Mouse (Mus musculus) forebrain, embryonic 11.5 days (tissue): ENCODE measurements around the gene Spag16. TPM values are rescaled to one million over a fixed set of nuclear protein-coding genes. Genes with fewer than 3 reads are reported as not detected.
"Not testable (repeated sequence)": the region's sequence is repeated elsewhere in the genome, so short reads cannot be mapped to it uniquely, and the experiment has no call there.

Source experiments
- ATAC-seq: fragments of 200-750 bp; cut with Nextera tagmentation; replicated peaks from 2 replicates; pipeline ENCODE4 v1.8.0; 2017; ENCODE audit warnings: moderate TSS enrichment; ENCODE audit not compliant: low FRiP score
- DNase-seq: peaks from one replicate; pipeline ENCODE4 v3.0.0-alpha.2; 2017; ENCODE audit warnings: low spot score
- H3K27ac ChIP-seq: fragments of 300-500 bp; sonication (generic); 2 replicates; pipeline ENCODE4 v1.5.1; 2014; ENCODE audit warnings: low read depth, low read length
- H3K27me3 ChIP-seq: fragments of 300-500 bp; sonication (generic); 2 replicates; pipeline ENCODE4 v1.6.1; 2014; ENCODE audit warnings: mild to moderate bottlenecking, low read length, mixed read lengths; ENCODE audit not compliant: control insufficient read depth, insufficient read depth
- H3K36me3 ChIP-seq: fragments of 300-500 bp; sonication (generic); 2 replicates; pipeline ENCODE4 v1.6.1; 2014; ENCODE audit warnings: mild to moderate bottlenecking, low read length, moderate library complexity, mixed read lengths; ENCODE audit not compliant: control insufficient read depth, insufficient read depth
- H3K4me1 ChIP-seq: fragments of 300-500 bp; sonication (generic); replicated peaks from 2 replicates; pipeline ENCODE4 v1.6.1; 2014; ENCODE audit warnings: low read length, mixed read lengths; ENCODE audit not compliant: control insufficient read depth, insufficient read depth
- H3K4me2 ChIP-seq: fragments of 300-500 bp; sonication (generic); 2 replicates; pipeline ENCODE4 v1.6.1; 2014; ENCODE audit warnings: low read depth, mild to moderate bottlenecking, low read length, moderate library complexity, mixed read lengths; ENCODE audit not compliant: severe bottlenecking
- H3K4me3 ChIP-seq: fragments of 300-500 bp; sonication (generic); 2 replicates; pipeline ENCODE4 v1.5.1; 2014; ENCODE audit warnings: low read depth, low read length
- H3K9ac ChIP-seq: fragments of 300-500 bp; sonication (generic); 2 replicates; pipeline ENCODE4 v1.6.1; 2014; ENCODE audit warnings: low read length
- H3K9me3 ChIP-seq: fragments of 300-500 bp; sonication (generic); 2 replicates; pipeline ENCODE4 v1.6.1; 2016; ENCODE audit warnings: low read length, mixed read lengths; ENCODE audit not compliant: control insufficient read depth
- WGBS: fragments of 180-500 bp; shearing (Covaris S2); extraction: QIAGEN DNeasy Blood & Tissue Kit; methylation state at CpG from one replicate; pipeline ENCODE4 v1.1.7; 2014; 5-methylcytosine and 5-hydroxymethylcytosine counted together
- polyA plus RNA-seq: library from polyadenylated mRNA; unstranded; fragments of >200 nt; fragmentation: Nextera tagmentation; extraction: Ambion mirVana; gene quantifications from 2 replicates; pipeline ENCODE4 v1.2.1, GENCODE M21; 2014

Gene Spag16
- polyA plus RNA-seq: 1.1 and 2.1 TPM in 2 replicates

DNA sequence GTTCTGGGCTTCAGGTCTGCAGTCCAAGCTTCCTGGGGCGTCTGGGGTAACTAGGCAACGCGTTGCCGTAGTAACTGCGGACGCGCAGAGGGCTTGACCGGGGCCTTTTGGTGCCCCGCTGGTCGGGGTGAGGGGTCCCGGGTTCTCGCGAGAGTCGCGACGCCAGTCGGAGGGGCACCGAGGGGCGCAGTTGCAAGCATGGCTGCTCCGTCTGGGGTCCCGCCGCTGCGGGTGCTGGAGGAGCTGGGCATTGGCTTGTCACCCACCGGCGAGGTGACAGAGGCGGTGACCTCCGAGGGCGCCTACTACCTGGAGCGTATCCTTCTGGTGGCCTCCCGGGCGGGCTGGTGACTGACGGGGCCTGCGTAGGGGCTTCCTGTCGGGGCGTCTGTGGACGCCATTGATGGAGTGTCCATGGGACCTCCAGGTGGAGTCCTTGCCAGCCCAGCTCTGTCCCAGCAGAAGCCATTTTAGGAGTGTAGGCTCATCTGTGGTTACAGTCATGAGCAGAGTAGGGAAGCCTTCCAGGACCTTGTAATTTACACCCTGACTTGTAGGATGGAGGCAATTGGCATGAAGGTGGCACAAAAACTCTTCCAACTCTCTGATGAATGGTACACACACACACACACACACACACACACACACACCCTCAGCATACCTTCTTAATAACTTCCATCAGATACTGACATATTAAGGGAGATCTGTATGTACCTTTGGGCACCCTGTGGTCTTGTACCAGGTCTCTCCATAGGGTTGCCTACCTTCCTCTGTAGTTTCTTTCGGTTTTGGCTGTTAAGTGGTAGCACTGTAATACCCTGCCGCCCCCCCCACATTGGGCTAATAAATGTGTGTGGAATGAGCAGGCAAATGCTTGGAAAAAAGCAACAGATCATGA is at the start of gene Spag16:
Gene Spag16 (plus strand): TSS at position 165 of the 898 bp plus-strand sequence.
- peak within 1 kb of the TSS; percentile 53 for H3K9ac ChIP-seq
- 6% methylated on average over 38 of the region's 38 CpGs for WGBS

DNA sequence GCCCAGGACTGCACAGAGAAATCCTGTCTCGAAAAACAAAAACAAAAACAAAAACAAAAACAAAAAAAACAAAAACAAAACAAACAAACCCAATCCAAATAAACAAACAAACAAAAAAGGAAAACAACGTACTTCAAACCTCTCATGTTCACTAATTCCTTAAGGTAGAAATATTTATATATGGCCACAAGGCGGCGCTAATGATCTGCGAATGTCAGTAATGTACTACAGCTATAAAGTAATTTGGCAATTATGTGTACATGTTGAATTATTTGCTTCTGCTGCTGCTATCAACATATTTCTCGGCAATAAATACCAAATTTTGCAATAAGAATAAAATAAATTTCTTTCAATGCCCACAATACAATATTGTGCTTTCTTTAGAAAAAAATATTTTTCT is 41.6 kb upstream of the Spag16 start:
- no peaks in the 10 kb centered on the region for H3K9me3 ChIP-seq
- no peak overlapping the region for H3K4me3 ChIP-seq
- no peaks in the 10 kb centered on the region for H3K36me3 ChIP-seq
- ATAC-seq: no peak
- H3K4me2 ChIP-seq: no peak overlapping the region
- no peaks in the 10 kb centered on the region for H3K27me3 ChIP-seq
- H3K9ac ChIP-seq: no peak overlapping the region
- no peaks in the 10 kb centered on the region for H3K4me1 ChIP-seq
- no peak for DNase-seq
- 11% methylated on average over 6 of the region's 6 CpGs for WGBS
- H3K27ac ChIP-seq: no peak overlapping the region

More for the DNA sequence above, at the start of gene Spag16:
- Histone ChIP-seq H3K4me3 (peak within 1 kb of the TSS; percentile 50), H3K4me2 (peak within 1 kb of the TSS; percentile 70), H3K27me3 (no peaks in the 10 kb centered on the region), H3K4me1 (no peaks in the 10 kb centered on the region), H3K36me3 (no peaks in the 10 kb centered on the region), H3K27ac (no peak within 1 kb of the TSS), H3K9me3 (no peaks in the 10 kb centered on the region)
- DNase-seq: peak; percentile 88
- ATAC-seq: peak; percentile 97

DNA sequence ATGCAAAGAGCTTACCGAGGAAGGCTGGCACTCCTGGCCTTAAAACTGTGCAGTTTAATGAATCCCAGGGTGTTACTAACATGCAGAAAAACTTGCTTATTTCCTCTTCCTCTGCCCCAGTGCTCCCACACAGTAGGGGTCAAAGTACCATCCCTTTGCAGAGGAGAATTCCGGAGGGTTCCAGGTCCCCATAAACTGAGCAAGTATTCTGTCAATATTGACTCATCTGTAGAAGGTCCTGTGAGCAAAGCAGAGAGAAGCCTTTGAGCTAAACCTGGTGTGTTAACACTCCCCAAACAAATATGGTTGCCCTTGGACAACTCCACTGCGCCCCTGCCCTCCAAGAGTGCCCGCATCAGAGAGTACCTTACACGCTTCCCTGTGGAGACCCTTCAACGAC is 40.1 kb upstream of the Spag16 start:
- 73% methylated on average over 6 of the region's 6 CpGs for WGBS
- H3K36me3 ChIP-seq: no peaks in the 10 kb centered on the region
- no peak overlapping the region for H3K4me2 ChIP-seq
- H3K4me1 ChIP-seq: no peaks in the 10 kb centered on the region
- H3K9ac ChIP-seq: no peak overlapping the region
- H3K4me3 ChIP-seq: no peak overlapping the region
- ATAC-seq: no peak
- H3K27me3 ChIP-seq: no peaks in the 10 kb centered on the region
- H3K27ac ChIP-seq: no peak overlapping the region
- no peaks in the 10 kb centered on the region for H3K9me3 ChIP-seq
- no peak for DNase-seq

DNA sequence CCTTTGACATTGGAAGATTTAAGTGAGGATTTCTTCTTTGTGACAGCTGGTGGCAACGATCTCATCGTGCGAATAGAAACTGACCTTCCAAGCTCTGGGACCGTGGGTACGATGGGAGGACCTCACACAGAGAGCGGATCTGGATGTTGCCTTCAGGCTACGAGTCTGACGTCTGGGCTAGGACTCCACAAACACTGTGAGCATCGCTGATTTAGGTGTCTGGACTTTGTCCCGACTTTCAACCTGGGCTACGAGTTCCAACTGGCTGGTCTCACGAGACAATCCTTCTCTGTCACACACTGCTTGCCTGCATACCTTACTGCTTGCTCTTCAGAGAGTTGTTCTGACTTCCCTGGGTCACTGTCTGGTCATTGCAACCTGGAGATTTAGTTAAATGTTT is 39.4 kb upstream of the Spag16 start:
- WGBS: 91% methylated on average over 12 of the region's 12 CpGs
- DNase-seq (no peak), ATAC-seq (no peak)
- Histone ChIP-seq H3K27ac (no peak overlapping the region), H3K36me3 (no peaks in the 10 kb centered on the region), H3K9ac (no peak overlapping the region), H3K27me3 (no peaks in the 10 kb centered on the region), H3K4me3 (no peak overlapping the region), H3K4me1 (no peaks in the 10 kb centered on the region), H3K4me2 (no peak overlapping the region), H3K9me3 (no peaks in the 10 kb centered on the region)

DNA sequence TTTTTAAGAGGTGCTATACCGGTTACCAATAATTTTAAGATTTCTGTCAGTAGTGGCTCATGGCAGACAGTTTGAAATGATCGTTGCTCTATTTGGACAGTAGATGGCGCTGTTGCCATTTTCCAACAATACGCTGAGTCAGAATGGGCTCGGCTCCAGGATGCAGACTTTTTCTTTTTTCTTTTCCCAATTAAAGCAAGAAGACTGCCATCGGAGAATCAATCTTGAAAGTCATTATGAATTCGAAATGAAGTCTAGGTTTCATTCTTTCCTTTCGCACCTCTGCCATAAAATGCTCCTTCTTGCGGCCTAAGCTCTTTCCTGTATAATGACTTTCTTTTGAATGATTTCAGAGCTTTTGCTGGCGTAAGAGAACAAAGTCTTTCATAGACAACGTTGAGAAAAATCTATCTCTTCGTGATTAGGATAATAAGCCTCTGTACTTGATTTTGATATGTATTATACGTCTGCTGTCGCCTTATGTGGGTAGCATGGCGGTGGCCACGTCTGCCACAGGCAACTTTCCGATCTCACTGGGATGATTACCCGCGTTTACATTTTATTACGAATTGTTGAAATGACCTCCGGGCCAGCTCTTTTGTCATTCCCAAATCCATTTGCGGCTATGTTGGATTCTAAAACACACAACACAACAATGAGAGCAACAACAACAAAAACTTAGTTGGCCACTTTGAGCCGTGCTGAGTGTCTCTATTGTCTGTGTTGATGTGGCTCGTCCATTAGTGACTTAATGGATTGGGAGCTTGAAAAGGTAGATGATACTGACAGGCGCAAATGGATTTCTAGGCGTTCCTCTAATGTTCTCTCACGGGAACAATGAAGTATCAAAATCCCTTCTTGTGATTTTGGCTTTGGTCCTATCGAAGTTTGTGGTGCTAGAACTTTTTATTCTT is 36.2 kb upstream of the Spag16 start:
- peak overlapping the region; percentile 16 for H3K4me3 ChIP-seq
- H3K27me3 ChIP-seq: no peaks in the 10 kb centered on the region
- WGBS: 32% methylated on average over 28 of the region's 28 CpGs
- H3K36me3 ChIP-seq: no peaks in the 10 kb centered on the region
- peak overlapping the region; percentile 20; the same call in 1 of the 2 replicates for H3K9ac ChIP-seq
- H3K4me2 ChIP-seq: peak overlapping the region; percentile 40; the same call in 1 of the 2 replicates
- DNase-seq: peak; percentile 72
- H3K4me1 ChIP-seq: no peaks in the 10 kb centered on the region
- peak; percentile 78 for ATAC-seq
- no peaks in the 10 kb centered on the region for H3K9me3 ChIP-seq
- H3K27ac ChIP-seq: no peak overlapping the region

DNA sequence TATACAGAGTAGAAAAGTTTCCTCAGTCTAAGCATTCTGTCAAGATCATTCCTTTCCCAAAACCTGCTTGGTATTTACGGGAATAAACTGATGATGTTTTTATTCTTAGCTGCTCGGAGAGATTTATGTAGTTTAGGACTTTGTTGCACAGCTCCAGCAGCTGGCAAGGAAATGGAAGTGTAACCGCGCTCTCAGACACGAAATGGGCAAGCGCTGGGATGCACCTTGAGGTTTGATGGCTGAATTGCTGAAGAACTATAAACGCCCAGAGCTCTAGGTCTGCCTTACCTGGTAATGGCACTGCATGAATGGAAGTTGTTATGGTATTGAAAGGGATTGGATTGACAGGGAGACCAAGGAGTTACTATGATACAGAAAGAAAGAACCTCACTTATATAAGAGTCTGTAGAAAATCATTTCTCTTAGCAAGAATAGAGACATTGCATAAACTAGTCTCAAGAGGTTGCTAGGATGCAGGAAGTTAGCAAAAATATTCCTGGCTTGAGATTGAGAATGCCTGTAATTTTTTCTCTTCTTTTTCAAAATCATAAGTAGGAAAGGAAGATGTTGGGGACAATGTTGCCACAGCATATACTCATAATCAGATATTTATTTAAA is 27.7 kb upstream of the Spag16 start:
- Histone ChIP-seq H3K36me3 (no peaks in the 10 kb centered on the region), H3K27ac (no peak overlapping the region), H3K4me2 (no peak overlapping the region), H3K4me3 (no peak overlapping the region), H3K9me3 (no peaks in the 10 kb centered on the region), H3K4me1 (no peaks in the 10 kb centered on the region), H3K27me3 (no peaks in the 10 kb centered on the region), H3K9ac (no peak overlapping the region)
- ATAC-seq: no peak
- DNase-seq: no peak
- WGBS: 89% methylated on average over 7 of the region's 7 CpGs

DNA sequence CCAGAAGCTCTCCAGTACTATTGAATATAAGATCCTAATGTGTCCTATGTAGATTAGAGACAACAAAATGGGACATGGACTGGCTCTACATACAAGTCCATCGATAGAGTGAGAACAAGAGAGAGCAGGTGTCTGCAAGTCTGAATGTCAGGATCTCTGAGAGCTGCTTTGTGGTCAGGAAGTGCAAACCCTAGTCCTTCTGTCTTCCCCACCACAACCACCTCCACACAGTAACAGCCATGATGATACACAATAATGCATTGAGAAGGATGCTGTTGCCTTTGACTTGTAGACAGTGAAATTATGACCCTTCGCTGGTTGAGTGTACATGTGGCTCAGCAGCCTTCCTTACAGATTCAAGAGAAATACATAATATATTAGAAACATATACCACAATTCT is 16.6 kb upstream of the Spag16 start:
- Histone ChIP-seq H3K4me3 (no peak overlapping the region), H3K27ac (no peak overlapping the region), H3K4me2 (no peak overlapping the region), H3K4me1 (no peaks in the 10 kb centered on the region), H3K9me3 (no peaks in the 10 kb centered on the region), H3K27me3 (no peaks in the 10 kb centered on the region), H3K9ac (no peak overlapping the region), H3K36me3 (no peaks in the 10 kb centered on the region)
- WGBS: 90% methylated on average over 2 of the region's 2 CpGs
- DNase-seq (no peak), ATAC-seq (no peak)

DNA sequence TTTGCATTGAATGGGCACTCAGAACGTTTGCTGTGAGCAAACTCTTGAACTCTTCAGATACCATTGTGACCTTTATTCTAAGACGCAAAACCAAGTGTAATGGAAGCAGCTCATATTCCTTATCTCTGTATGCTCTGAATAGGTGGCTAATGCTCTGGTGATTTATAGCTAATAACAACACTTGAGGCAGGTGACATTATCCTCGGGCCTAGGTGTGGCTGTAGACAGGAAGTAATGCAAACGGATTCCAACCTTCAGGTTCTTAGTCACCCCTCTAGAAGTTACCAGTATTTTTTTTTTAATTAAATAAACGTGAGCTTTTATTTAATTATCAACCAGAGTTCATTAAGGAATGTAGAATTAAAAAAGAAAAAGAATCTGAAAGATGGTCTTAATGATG is 1.1 kb upstream of the Spag16 start:
- 81% methylated on average over 5 of the region's 5 CpGs for WGBS
- not testable (repeated sequence) for H3K4me3 ChIP-seq, H3K9me3 ChIP-seq, H3K27me3 ChIP-seq, H3K9ac ChIP-seq, H3K4me1 ChIP-seq, ATAC-seq, DNase-seq, H3K4me2 ChIP-seq, H3K36me3 ChIP-seq, H3K27ac ChIP-seq
